Mouse (Mus musculus) midbrain, embryonic 11.5 days (tissue): ENCODE measurements around the gene Sptbn2. TPM values are rescaled to one million over a fixed set of nuclear protein-coding genes. Genes with fewer than 3 reads are reported as not detected.
A peak's percentile ranks its signal among the peaks of the same experiment; 100 is the strongest.

ENCODE experiments used
- ATAC-seq: fragments of 200-750 bp; cut with Nextera tagmentation; 2 replicates; pipeline ENCODE4 v1.8.0; 2017; ENCODE audit warnings: moderate TSS enrichment, moderate library complexity; ENCODE audit not compliant: low FRiP score
- DNase-seq: peaks from one replicate; pipeline ENCODE4 v3.0.0; 2015; ENCODE audit warnings: low spot score; ENCODE audit errors: missing footprints
- H3K27ac ChIP-seq: fragments of 300-500 bp; sonication (generic); 2 replicates; pipeline ENCODE4 v1.5.1; 2014; ENCODE audit warnings: low read depth, low read length
- H3K27me3 ChIP-seq: fragments of 300-500 bp; sonication (generic); 2 replicates; pipeline ENCODE4 v1.6.1; 2014; ENCODE audit warnings: mild to moderate bottlenecking, low read length, moderate library complexity, mixed read lengths; ENCODE audit not compliant: control insufficient read depth, insufficient read depth
- H3K36me3 ChIP-seq: fragments of 300-500 bp; sonication (generic); 2 replicates; pipeline ENCODE4 v1.6.1; 2014; ENCODE audit warnings: mild to moderate bottlenecking, low read length, moderate library complexity, mixed read lengths; ENCODE audit not compliant: control insufficient read depth, insufficient read depth
- H3K4me1 ChIP-seq: fragments of 300-500 bp; sonication (generic); 2 replicates; pipeline ENCODE4 v1.6.1; 2014; ENCODE audit warnings: low read length; ENCODE audit not compliant: control insufficient read depth, insufficient read depth
- H3K4me2 ChIP-seq: fragments of 300-500 bp; sonication (generic); 2 replicates; pipeline ENCODE4 v1.6.1; 2014; ENCODE audit warnings: mild to moderate bottlenecking, moderate library complexity
- H3K4me3 ChIP-seq: fragments of 300-500 bp; sonication (generic); 2 replicates; pipeline ENCODE4 v1.5.1; 2014; ENCODE audit warnings: low read depth, low read length
- H3K9ac ChIP-seq: fragments of 300-500 bp; sonication (generic); 2 replicates; pipeline ENCODE4 v1.6.1; 2014; ENCODE audit warnings: low read length
- H3K9me3 ChIP-seq: fragments of 300-500 bp; sonication (generic); 2 replicates; pipeline ENCODE4 v1.6.1; 2016; ENCODE audit warnings: low read length; ENCODE audit not compliant: control insufficient read depth
- WGBS: fragments of 180-500 bp; shearing (Covaris S2); extraction: QIAGEN DNeasy Blood & Tissue Kit; methylation state at CpG from one replicate; pipeline ENCODE4 v1.1.7; 2014; 5-methylcytosine and 5-hydroxymethylcytosine counted together
- polyA plus RNA-seq: library from polyadenylated mRNA; unstranded; fragments of >200 nt; fragmentation: Nextera tagmentation; extraction: Ambion mirVana; gene quantifications from 2 replicates; pipeline ENCODE4 v1.2.1, GENCODE M21; 2014

Gene Sptbn2
- polyA plus RNA-seq, 1 experiment from 2014 or later: 13.4 TPM

GRCm38 (mm10) chr19:4699821-4700220 is 11.1 kb upstream of the Sptbn2 start:
- H3K36me3 ChIP-seq: no peaks in the 10 kb centered on the region
- DNase-seq (peak; percentile 83), ATAC-seq (no peak)
- peaks cover 13% of the 10 kb centered on the region; the same call in 1 of the 2 replicates for H3K4me1 ChIP-seq
- H3K27ac ChIP-seq: no peak overlapping the region
- no peaks in the 10 kb centered on the region for H3K9me3 ChIP-seq
- H3K4me2 ChIP-seq: no peak overlapping the region
- H3K27me3 ChIP-seq: peaks cover 30% of the 10 kb centered on the region
- WGBS: 80% methylated on average over 5 of the region's 5 CpGs
- H3K4me3 ChIP-seq: no peak overlapping the region
- no peak overlapping the region for H3K9ac ChIP-seq

GRCm38 (mm10) chr19:4700656-4701055 is 10.3 kb upstream of the Sptbn2 start:
- WGBS: 73% methylated on average over 8 of the region's 8 CpGs
- no peak for ATAC-seq
- H3K9ac ChIP-seq: no peak overlapping the region
- H3K4me2 ChIP-seq: no peak overlapping the region
- peak; percentile 69 for DNase-seq
- no peak overlapping the region for H3K27ac ChIP-seq
- peaks cover 30% of the 10 kb centered on the region for H3K27me3 ChIP-seq
- no peaks in the 10 kb centered on the region for H3K9me3 ChIP-seq
- H3K4me1 ChIP-seq: peaks cover 13% of the 10 kb centered on the region; the same call in 1 of the 2 replicates
- H3K36me3 ChIP-seq: no peaks in the 10 kb centered on the region
- no peak overlapping the region for H3K4me3 ChIP-seq

- H3K36me3 ChIP-seq: no peaks in the 10 kb centered on the region
- H3K4me3 ChIP-seq: no peak overlapping the region
- H3K9me3 ChIP-seq: no peaks in the 10 kb centered on the region
- peak; percentile 59 for DNase-seq
- no peak overlapping the region for H3K4me2 ChIP-seq
- peaks cover 13% of the 10 kb centered on the region; the same call in 1 of the 2 replicates for H3K4me1 ChIP-seq
- H3K27ac ChIP-seq: no peak overlapping the region
- WGBS: 74% methylated on average over 7 of the region's 7 CpGs
- ATAC-seq: no peak
- peaks cover 30% of the 10 kb centered on the region for H3K27me3 ChIP-seq
- no peak overlapping the region for H3K9ac ChIP-seq
Observed at GRCm38 (mm10) chr19:4701221-4701620, 9.7 kb upstream of the Sptbn2 start.

GRCm38 (mm10) chr19:4708765-4709164 is 2.2 kb upstream of the Sptbn2 start:
- no peaks in the 10 kb centered on the region for H3K36me3 ChIP-seq
- no peak overlapping the region for H3K9ac ChIP-seq
- no peaks in the 10 kb centered on the region for H3K9me3 ChIP-seq
- no peak overlapping the region for H3K4me2 ChIP-seq
- 85% methylated on average over 10 of the region's 10 CpGs for WGBS
- H3K4me1 ChIP-seq: peaks cover 11% of the 10 kb centered on the region
- no peak overlapping the region for H3K27ac ChIP-seq
- DNase-seq (no peak), ATAC-seq (no peak)
- H3K27me3 ChIP-seq: peaks cover 5% of the 10 kb centered on the region; the same call in 1 of the 2 replicates
- no peak overlapping the region for H3K4me3 ChIP-seq

GRCm38 (mm10) chr19:4711601-4712155 is 711 bp downstream of the Sptbn2 start:
- under 1% methylated on average over 63 of the region's 65 CpGs for WGBS
- DNase-seq (peak; percentile 97), ATAC-seq (peak; percentile 95)
- Histone ChIP-seq H3K27me3 (peaks cover 7% of the 10 kb centered on the region; the same call in 1 of the 2 replicates), H3K36me3 (no peaks in the 10 kb centered on the region), H3K4me1 (peaks cover 16% of the 10 kb centered on the region), H3K4me3 (peak overlapping the region; percentile 76), H3K9me3 (no peaks in the 10 kb centered on the region), H3K4me2 (peak overlapping the region; percentile 80), H3K27ac (peak overlapping the region; percentile 78), H3K9ac (peak overlapping the region; percentile 86)

GRCm38 (mm10) chr19:4712156-4712780 is 1.3 kb downstream of the Sptbn2 start:
- ATAC-seq: peak; percentile 76
- WGBS: under 1% methylated on average over 60 of the region's 60 CpGs
- peaks cover 7% of the 10 kb centered on the region; the same call in 1 of the 2 replicates for H3K27me3 ChIP-seq

GRCm38 (mm10) chr19:4712781-4713526 is 2.0 kb downstream of the Sptbn2 start:
- DNase-seq (peak; percentile 90), ATAC-seq (no peak)
- H3K4me2 ChIP-seq: peak overlapping the region; percentile 80
- H3K4me1 ChIP-seq: peaks cover 16% of the 10 kb centered on the region
- no peaks in the 10 kb centered on the region for H3K9me3 ChIP-seq
- WGBS: 37% methylated on average over 13 of the region's 13 CpGs
- no peaks in the 10 kb centered on the region for H3K36me3 ChIP-seq
- peak overlapping the region; percentile 78; the same call in 1 of the 2 replicates for H3K27ac ChIP-seq
- H3K4me3 ChIP-seq: peak overlapping the region; percentile 76
- H3K9ac ChIP-seq: peak overlapping the region; percentile 86
- peaks cover 7% of the 10 kb centered on the region; the same call in 1 of the 2 replicates for H3K27me3 ChIP-seq

More at GRCm38 (mm10) chr19:4712156-4712780, 1.3 kb downstream of the Sptbn2 start:
- Histone ChIP-seq H3K4me1 (peaks cover 16% of the 10 kb centered on the region), H3K9me3 (no peaks in the 10 kb centered on the region), H3K4me2 (peak overlapping the region; percentile 80), H3K36me3 (no peaks in the 10 kb centered on the region), H3K4me3 (peak overlapping the region; percentile 76), H3K27ac (peak overlapping the region; percentile 78), H3K9ac (peak overlapping the region; percentile 86)
- DNase-seq: peak; percentile 94

- Histone ChIP-seq H3K27me3 (peaks cover 7% of the 10 kb centered on the region; the same call in 1 of the 2 replicates), H3K4me1 (peaks cover 16% of the 10 kb centered on the region), H3K9ac (no peak overlapping the region), H3K27ac (no peak overlapping the region), H3K36me3 (no peaks in the 10 kb centered on the region), H3K9me3 (no peaks in the 10 kb centered on the region), H3K4me3 (0 out of 2 replicates have a peak overlapping the region, but pooled peaks have one; percentile 7), H3K4me2 (peak overlapping the region; percentile 80)
- ATAC-seq (no peak), DNase-seq (no peak)
- 77% methylated on average over 3 of the region's 3 CpGs for WGBS
Observed at GRCm38 (mm10) chr19:4713886-4714285, 2.9 kb downstream of the Sptbn2 start.
